9 mouse cellular contexts compared by ENCODE assay signal in the genomic region with DNA sequence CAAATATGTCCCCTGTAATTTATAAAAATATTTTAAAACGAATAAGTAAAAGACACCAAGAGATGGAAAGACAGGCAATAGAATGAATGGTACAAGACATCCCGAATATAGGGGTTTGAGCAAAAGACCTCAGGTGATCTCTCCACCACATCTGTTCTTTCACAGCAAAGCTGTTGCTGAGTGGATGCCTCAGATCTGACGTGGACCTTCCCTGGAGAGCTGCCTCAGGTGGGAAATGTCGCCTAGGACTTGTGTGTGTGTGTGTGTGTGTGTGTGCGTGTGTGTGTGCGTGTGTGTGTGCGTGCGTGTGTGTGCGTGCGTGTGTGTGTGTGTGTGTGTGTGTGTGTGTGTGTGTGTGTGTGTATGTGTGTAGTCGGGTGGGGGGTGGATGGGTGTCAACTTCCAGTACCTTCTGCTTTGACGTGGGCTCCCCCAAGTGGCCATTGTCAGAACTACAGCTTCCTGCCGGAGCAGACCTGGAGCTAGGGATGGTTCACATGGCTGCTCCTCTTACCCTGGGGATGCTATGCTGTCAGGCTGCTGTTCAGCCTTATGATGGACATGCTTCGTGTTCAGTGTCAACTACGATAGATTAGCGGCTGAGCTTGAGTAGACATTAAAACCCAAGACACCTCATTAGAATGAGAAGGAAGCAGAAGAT. TPM values are rescaled to one million over a fixed set of nuclear protein-coding genes. Genes with fewer than 3 reads are reported as not detected.
DNase-seq lines count a peak whose midpoint lies in the region; ATAC-seq and TF ChIP-seq lines count a peak whose summit lies in the region.
"Had no signal": no experiment of that assay in that cellular context is flagged by ENCODE, and none has a peak within 500 bp of the region (broad histone marks: within the 10 kb centered on the region; RNA-seq: fewer than 3 reads in every experiment).

No protein-coding gene starts in this region.

- no peak overlapping the region for H3K27ac ChIP-seq in layer of hippocampus, adult 2 months
- no peak overlapping the region for H3K27ac ChIP-seq in lung, postnatal 0 days (ENCODE audit: low read length)
- H3K27ac ChIP-seq: heart, embryonic 13.5 days had no signal

- H3K79me3 ChIP-seq in C2C12 (ENCODE audit: low read depth): no peaks in the 10 kb centered on the region

- no peaks in the 10 kb centered on the region for H3K9me3 ChIP-seq in lung, postnatal 0 days (ENCODE audit: low read length)
- H3K9me3 ChIP-seq: heart, embryonic 13.5 days had no signal

- WGBS in lung, postnatal 0 days: 27% methylated on average over 9 of the region's 16 CpGs

- no peak overlapping the region for H3K4me2 ChIP-seq in lung, postnatal 0 days (replicated peaks; ENCODE audit: low read depth, low read length)
- H3K4me2 ChIP-seq: heart, embryonic 13.5 days had no signal

- H3K4me3 ChIP-seq in C2C12 (ENCODE audit: insufficient read depth, poor library complexity, severe bottlenecking): no peak overlapping the region
- H3K4me3 ChIP-seq in layer of hippocampus, adult 2 months: no peak overlapping the region
- H3K4me3 ChIP-seq in lung, postnatal 0 days (ENCODE audit: low read depth, low read length): no peak overlapping the region
- H3K4me3 ChIP-seq: heart, embryonic 13.5 days had no signal

- DNase-seq in adrenal gland, adult 2 months: peak; percentile 79
- peak; percentile 37 for DNase-seq in embryo, embryonic 11.5 days (ENCODE audit: low read depth, low spot score)
- peak; percentile 86 to 98 for DNase-seq in layer of hippocampus, adult 2 months (ENCODE audit: low spot score in 2 of 2)
- peak; percentile 80 for DNase-seq in lung, postnatal 0 days (ENCODE audit: low spot score)
- DNase-seq in ovary, postnatal 36 days (ENCODE audit: low spot score): peak; percentile 75
- peak; percentile 85 for DNase-seq in thymus, postnatal 14 days

- no peaks in the 10 kb centered on the region for H3K4me1 ChIP-seq in lung, postnatal 0 days (ENCODE audit: insufficient read depth, low read depth, low read length)
- H3K4me1 ChIP-seq: heart, embryonic 13.5 days had no signal

- TF ChIP-seq CTCF in C2C12 (IDR thresholded peaks at IDR 0.05; ENCODE audit: control insufficient read depth, insufficient read depth, insufficient read length): peak; percentile 81
- TF ChIP-seq CTCF in layer of hippocampus, adult 2 months (conservative IDR thresholded peaks at IDR 0.05): peak; percentile 79
- TF ChIP-seq CTCF in lung, postnatal 0 days (IDR thresholded peaks at IDR 0.05): peak; percentile 88

- H3K36me3 ChIP-seq in C2C12 (ENCODE audit: control insufficient read depth, insufficient read depth): no peaks in the 10 kb centered on the region
- no peaks in the 10 kb centered on the region for H3K36me3 ChIP-seq in lung, postnatal 0 days (ENCODE audit: insufficient read depth, low read length)
- H3K36me3 ChIP-seq: heart, embryonic 13.5 days had no signal

- H3ac ChIP-seq in C2C12 (ENCODE audit: control insufficient read depth, insufficient read length, low read depth): no peak overlapping the region

- TF ChIP-seq EP300 in lung, postnatal 0 days (IDR thresholded peaks at IDR 0.05): no peak

- H3K27me3 ChIP-seq in C2C12 (ENCODE audit: control insufficient read depth, insufficient read depth, insufficient read length): peaks cover 59% of the 10 kb centered on the region
- no peaks in the 10 kb centered on the region for H3K27me3 ChIP-seq in lung, postnatal 0 days (replicated peaks; ENCODE audit: insufficient read depth, low read length)

- ATAC-seq in granulocyte monocyte progenitor cell, adult 5-6 weeks (replicated peaks; ENCODE audit: poor library complexity, severe bottlenecking): peak; percentile 79
- ATAC-seq in lung, postnatal 0 days: no peak

- H3K79me2 ChIP-seq in C2C12 (ENCODE audit: control insufficient read depth, insufficient read depth): no peaks in the 10 kb centered on the region

- H3K9ac ChIP-seq in lung, postnatal 0 days (replicated peaks; ENCODE audit: low read depth): no peak overlapping the region
- H3K9ac ChIP-seq: heart, embryonic 13.5 days had no signal

TF ChIP-seq in C2C12, 6 proteins besides CTCF, POLR2A, EP300 and RAD21:
- TF ChIP-seq CEBPB (IDR thresholded peaks at IDR 0.05; ENCODE audit: low read depth) (no peak), FOSL1 (IDR thresholded peaks at IDR 0.05; ENCODE audit: insufficient read depth, low read length, poor library complexity, severe bottlenecking) (no peak), MAX (IDR thresholded peaks at IDR 0.05) (no peak), MYOG (IDR thresholded peaks at IDR 0.05; ENCODE audit: control insufficient read depth, extremely low read depth, insufficient read length) (no peak), USF1 (IDR thresholded peaks at IDR 0.05; ENCODE audit: low read depth) (no peak), MYOD1 (IDR thresholded peaks at IDR 0.05; ENCODE audit: control insufficient read depth, insufficient read length, low read depth) (no peak)

RNA-seq across cellular contexts. Expression of a gene that starts 31.7 kb away (rescaled TPM):
- polyA plus RNA-seq in C2C12 (2012; fragmentation: generic; extraction: Trizol): not detected
- total RNA-seq in adrenal gland, adult 2 months (2021): 1 to 10 TPM; 1.3 to 2.4 TPM
- polyA plus RNA-seq in adrenal gland, adult 2 months (2012; rRNA removed): 1.0 and 1.8 TPM in 2 replicates
- not detected in 2 replicates for total RNA-seq in granulocyte monocyte progenitor cell, adult 5-6 weeks (2014; fragmentation: Nextera tagmentation)
- total RNA-seq in granulocyte monocyte progenitor cell, adult 5-6 weeks (2017): not detected in 2 replicates
- 10 to 100 TPM; 38.1 to 39.3 TPM for total RNA-seq in layer of hippocampus, adult 2 months (2021)
- 0.11 and 0.12 TPM in 2 replicates for polyA plus RNA-seq in lung, postnatal 0 days (2015; fragmentation: Nextera tagmentation; extraction: Ambion mirVana)
- polyA plus RNA-seq: heart, embryonic 13.5 days had no signal

RNA-seq across cellular contexts. Expression of a gene that starts 49.5 kb away (rescaled TPM):
- 0.06 TPM for polyA plus RNA-seq in C2C12 (2012; fragmentation: generic; extraction: Trizol)
- total RNA-seq in adrenal gland, adult 2 months (2021): 1 to 10 TPM; 1.9 to 2.3 TPM
- polyA plus RNA-seq in adrenal gland, adult 2 months (2012; rRNA removed): 4.0 and 7.9 TPM in 2 replicates
- total RNA-seq in granulocyte monocyte progenitor cell, adult 5-6 weeks (2014; fragmentation: Nextera tagmentation): not detected in 2 replicates
- not detected in 2 replicates for total RNA-seq in granulocyte monocyte progenitor cell, adult 5-6 weeks (2017)
- total RNA-seq in layer of hippocampus, adult 2 months (2021): 1 to 10 TPM; 1.9 to 2.5 TPM
- polyA plus RNA-seq in lung, postnatal 0 days (2015; fragmentation: Nextera tagmentation; extraction: Ambion mirVana): 3.0 and 3.9 TPM in 2 replicates

Comparison
In these comparisons a context has a peak if more than half of its experiments do, and no peak if none do; other contexts are left out.
1. DNase-seq: peak in every context shown above with its lines; median percentile 92 in layer of hippocampus, adult 2 months; 85 in thymus, postnatal 14 days; 80 in lung, postnatal 0 days; 79 in adrenal gland, adult 2 months; 75 in ovary, postnatal 36 days; 37 in embryo, embryonic 11.5 days.
2. RNA of a gene that starts 31.7 kb away (total RNA-seq): 38.1 to 39.3 TPM in layer of hippocampus, adult 2 months; 1.3 to 2.4 TPM in adrenal gland, adult 2 months and not detected in granulocyte monocyte progenitor cell, adult 5-6 weeks; every median in the first group is over 10 times any median in the second.
3. Peak in every context shown above with its lines, with median percentiles within 50 percentile points of each other: CTCF ChIP-seq.